ENCODE assay signal across 8 mouse cellular contexts in genomic region chr5:108312224-108313064, GRCm38 (mm10). TPM values are rescaled to one million over a fixed set of nuclear protein-coding genes. Genes with fewer than 3 reads are reported as not detected.
DNase-seq lines count a peak whose midpoint lies in the region; ATAC-seq and TF ChIP-seq lines count a peak whose summit lies in the region.

Gene Pigg, plus strand, starts transcription at chr5:108312609.

- TF ChIP-seq EP300 in MEL (IDR thresholded peaks at IDR 0.05; ENCODE audit: low read depth in 1 of 2, low read length in 2 of 2): 0 out of 4 replicates have a peak, but pooled peaks of 1 of the 2 experiments have one; percentile 25

- under 1% methylated on average over 57 of the region's 57 CpGs for WGBS in cerebellum, adult 2 months
- WGBS in lung, embryonic 16.5 days: under 1% methylated on average over 57 of the region's 57 CpGs

- peak; percentile 82 to 93 for TF ChIP-seq POLR2A in MEL (IDR thresholded peaks at IDR 0.05; ENCODE audit: control insufficient read depth in 1 of 2, insufficient read depth in 1 of 2, low read depth in 1 of 2, low read length in 2 of 2, poor library complexity in 1 of 2)
- peak; percentile 92 for TF ChIP-seq POLR2A in cerebellum, adult 2 months (IDR thresholded peaks at IDR 0.05; ENCODE audit: borderline replicate concordance, insufficient read depth, low read length)

- H3K4me3 ChIP-seq in MEL (ENCODE audit: control insufficient read depth in 1 of 2, insufficient read depth in 1 of 2, low read depth in 2 of 2, low read length in 2 of 2): peak within 1 kb of the TSS; percentile 76 to 87
- H3K4me3 ChIP-seq in cerebellum, adult 2 months (replicated peaks; ENCODE audit: insufficient read depth, low read depth, low read length): peak within 1 kb of the TSS; percentile 88
- peak within 1 kb of the TSS; percentile 87 for H3K4me3 ChIP-seq in lung, embryonic 16.5 days (ENCODE audit: low read length)

- H3K4me1 ChIP-seq in MEL (ENCODE audit: control insufficient read depth in 1 of 2, insufficient read depth in 2 of 2, low read length in 2 of 2): peaks cover 2 to 5% of the 10 kb centered on the region in 2 experiments; a peak in 3 of 4 replicates
- H3K4me1 ChIP-seq in cerebellum, adult 2 months (ENCODE audit: control insufficient read depth, insufficient read depth, low read length): peaks cover 3% of the 10 kb centered on the region; the same call in 1 of the 2 replicates
- peaks cover 5% of the 10 kb centered on the region for H3K4me1 ChIP-seq in lung, embryonic 16.5 days (replicated peaks; ENCODE audit: control insufficient read depth, insufficient read depth, low read length)

- peak within 1 kb of the TSS; percentile 88 for H3K9ac ChIP-seq in MEL (ENCODE audit: control insufficient read depth, low read depth, low read length, poor library complexity, severe bottlenecking)
- peak within 1 kb of the TSS; percentile 93 for H3K9ac ChIP-seq in lung, embryonic 16.5 days (ENCODE audit: low read length)

- TF ChIP-seq CTCF in MEL (IDR thresholded peaks at IDR 0.05 in 2 of 3, conservative IDR thresholded peaks at IDR 0.05 in 1 of 3; ENCODE audit: control insufficient read depth in 1 of 3, insufficient read depth in 1 of 3, low read depth in 2 of 3, low read length in 3 of 3, poor library complexity in 1 of 3, severe bottlenecking in 1 of 3): no peak
- TF ChIP-seq CTCF in cerebellum, adult 2 months (IDR thresholded peaks at IDR 0.05; ENCODE audit: borderline replicate concordance, insufficient read depth, low read depth, low read length): no peak

- ATAC-seq in hematopoietic stem cell, adult 5-6 weeks (replicated peaks in 1 of 2; ENCODE audit: insufficient read depth in 1 of 2, low FRiP score in 2 of 2, low TSS enrichment in 1 of 2, low read depth in 1 of 2, poor library complexity in 2 of 2, severe bottlenecking in 2 of 2): peak; percentile 98 to 99
- ATAC-seq in lung, embryonic 16.5 days (ENCODE audit: low read depth): peak; percentile 99

- H3K79me2 ChIP-seq in MEL (ENCODE audit: control insufficient read depth, insufficient read depth, low read length, poor library complexity): peaks cover 16% of the 10 kb centered on the region

- H3K27ac ChIP-seq in MEL (ENCODE audit: control insufficient read depth, low read depth, low read length): peak within 1 kb of the TSS; percentile 89
- H3K27ac ChIP-seq in cerebellum, adult 2 months (ENCODE audit: insufficient read depth, low read length): peak within 1 kb of the TSS; percentile 76
- peak within 1 kb of the TSS; percentile 82 for H3K27ac ChIP-seq in lung, embryonic 16.5 days (ENCODE audit: low read length)

- DNase-seq in MEL (ENCODE audit: low read depth, low spot score): peak; percentile 95
- DNase-seq in cerebellum, adult 2 months: peak; percentile 94 to 95
- DNase-seq in forelimb bud, embryonic 11.5 days (ENCODE audit: low read depth, low spot score): peak; percentile 79
- peak; percentile 76 for DNase-seq in layer of hippocampus, adult 9-10 months (ENCODE audit: low spot score)
- peak; percentile 89 for DNase-seq in ovary, postnatal 10 days (ENCODE audit: low spot score)
- peak; percentile 71 to 79 for DNase-seq in thymus, postnatal 10 days (ENCODE audit: low spot score in 2 of 2)

- no peaks in the 10 kb centered on the region for H3K9me3 ChIP-seq in MEL (replicated peaks; ENCODE audit: insufficient read depth, low read length)
- H3K9me3 ChIP-seq in lung, embryonic 16.5 days (ENCODE audit: control insufficient read depth, low read length): no peaks in the 10 kb centered on the region

- H3K27me3 ChIP-seq in MEL (ENCODE audit: control insufficient read depth in 1 of 2, insufficient read depth in 2 of 2, low read length in 2 of 2): no peaks in the 10 kb centered on the region
- no peaks in the 10 kb centered on the region for H3K27me3 ChIP-seq in cerebellum, adult 2 months (ENCODE audit: control insufficient read depth, insufficient read depth, low read length)
- no peaks in the 10 kb centered on the region for H3K27me3 ChIP-seq in lung, embryonic 16.5 days (ENCODE audit: control insufficient read depth, insufficient read depth, low read depth, low read length)

- peak within 1 kb of the TSS; percentile 73 for H3K4me2 ChIP-seq in lung, embryonic 16.5 days (ENCODE audit: low read depth, low read length)

- no peak for TF ChIP-seq RAD21 in MEL (IDR thresholded peaks at IDR 0.05; ENCODE audit: low read depth, low read length)

- H3K36me3 ChIP-seq in MEL (ENCODE audit: control insufficient read depth in 1 of 2, insufficient read depth in 2 of 2, low read length in 2 of 2): peaks cover 0 to 13% of the 10 kb centered on the region in 2 experiments; a peak in 2 of 4 replicates
- H3K36me3 ChIP-seq in lung, embryonic 16.5 days (ENCODE audit: control insufficient read depth, insufficient read depth, low read length): no peaks in the 10 kb centered on the region

TF ChIP-seq in MEL, 35 proteins besides CTCF, POLR2A, EP300 and RAD21:
- peak; percentile 95 for TF ChIP-seq SIN3A (IDR thresholded peaks at IDR 0.05; ENCODE audit: low read length)
- peak; percentile 83 for TF ChIP-seq MAZ (IDR thresholded peaks at IDR 0.05; ENCODE audit: low read depth, low read length)
- peak; percentile 87 for TF ChIP-seq POLR2AphosphoS2 (IDR thresholded peaks at IDR 0.05; ENCODE audit: low read length)
- peak; percentile 50 for TF ChIP-seq TBP (IDR thresholded peaks at IDR 0.05; ENCODE audit: low read depth, low read length)
- no peak; the same call in 1 of the 2 replicates for TF ChIP-seq ZC3H11A (IDR thresholded peaks at IDR 0.05; ENCODE audit: low read depth, low read length)
- peak; percentile 57 for TF ChIP-seq ELF1 (IDR thresholded peaks at IDR 0.05; ENCODE audit: low read depth, low read length)
- TF ChIP-seq CHD1 (IDR thresholded peaks at IDR 0.05; ENCODE audit: low read depth, low read length): 0 out of 2 replicates have a peak, but pooled peaks have one; percentile 45
- TF ChIP-seq RCOR1 (IDR thresholded peaks at IDR 0.05; ENCODE audit: low read depth, low read length): no peak
- TF ChIP-seq ETS1 (IDR thresholded peaks at IDR 0.05; ENCODE audit: low read depth, low read length): 0 out of 2 replicates have a peak, but pooled peaks have one; percentile 55
- TF ChIP-seq E2F4 (IDR thresholded peaks at IDR 0.05; ENCODE audit: borderline replicate concordance, low read depth, low read length): peak; percentile 84; the same call in 1 of the 2 replicates
- TF ChIP-seq MAX (IDR thresholded peaks at IDR 0.05; ENCODE audit: low read length): peak; percentile 93
- TF ChIP-seq TAL1 (IDR thresholded peaks at IDR 0.05; ENCODE audit: low read length): no peak
- peak; percentile 65 for TF ChIP-seq TCF12 (IDR thresholded peaks at IDR 0.05; ENCODE audit: low read depth, low read length)
- peak; percentile 96 for TF ChIP-seq NELFE (IDR thresholded peaks at IDR 0.05; ENCODE audit: low read depth, low read length)
- peak; percentile 94 for TF ChIP-seq HCFC1 (IDR thresholded peaks at IDR 0.05; ENCODE audit: low read depth, low read length)
- TF ChIP-seq CHD2 (IDR thresholded peaks at IDR 0.05; ENCODE audit: low read length): no peak
- TF ChIP-seq USF1 (IDR thresholded peaks at IDR 0.05; ENCODE audit: low read depth, low read length): peak; percentile 28; the same call in 1 of the 2 replicates
- TF ChIP-seq POLR2AphosphoS5 (IDR thresholded peaks at IDR 0.05; ENCODE audit: borderline replicate concordance, low read depth, low read length): no peak
- peak; percentile 95 for TF ChIP-seq MYC (IDR thresholded peaks at IDR 0.05; ENCODE audit: low read depth, low read length)
- TF ChIP-seq ZKSCAN1 (IDR thresholded peaks at IDR 0.05; ENCODE audit: low read depth, low read length): no peak
- no peak for TF ChIP-seq MAFK (IDR thresholded peaks at IDR 0.05; ENCODE audit: borderline replicate concordance, low read depth, low read length)
- no peak for TF ChIP-seq SMC3 (IDR thresholded peaks at IDR 0.05; ENCODE audit: low read depth, low read length)
- 0 out of 2 replicates have a peak, but pooled peaks have one; percentile 26 for TF ChIP-seq MYB (IDR thresholded peaks at IDR 0.05; ENCODE audit: low read depth, low read length)
- 0 out of 2 replicates have a peak, but pooled peaks have one; percentile 35 for TF ChIP-seq NRF1 (IDR thresholded peaks at IDR 0.05; ENCODE audit: insufficient read depth, low read depth, low read length, poor library complexity, severe bottlenecking)
- TF ChIP-seq ZMIZ1 (IDR thresholded peaks at IDR 0.05; ENCODE audit: low read depth, low read length): peak; percentile 72; the same call in 1 of the 2 replicates
- peak; percentile 94 for TF ChIP-seq MXI1 (IDR thresholded peaks at IDR 0.05; ENCODE audit: low read depth, low read length)
- peak; percentile 70 for TF ChIP-seq KAT2A (conservative IDR thresholded peaks at IDR 0.05; ENCODE audit: low read depth, low read length)

RNA-seq across cellular contexts. Expression of gene Pigg, which starts in this region (rescaled TPM):
- 8.9 and 11.2 TPM in 2 replicates for total RNA-seq in MEL (2012; rRNA removed)
- polyA plus RNA-seq in MEL (2012; ENCODE audit: insufficient read depth in 1 of 2, insufficient read length in 2 of 2, low read depth in 1 of 2, low replicate concordance in 2 of 2, missing spikeins in 1 of 2): 1 to 10 TPM in 1 of 2 experiments, not detected in 1; 6.7 TPM
- 8.9 and 9.3 TPM in 2 replicates for polyA plus RNA-seq in cerebellum, adult 2 months (2012; rRNA removed)
- total RNA-seq in hematopoietic stem cell, adult 5-6 weeks (2017): 6.5 and 7.9 TPM in 2 replicates
- 7.0 and 7.4 TPM in 2 replicates for polyA plus RNA-seq in lung, embryonic 16.5 days (2015; fragmentation: Nextera tagmentation; extraction: Ambion mirVana)

Comparison
In these comparisons a context has a peak if more than half of its experiments do, and no peak if none do; other contexts are left out.
1. Peak in every context shown above with its lines: DNase-seq, ATAC-seq, H3K4me3 ChIP-seq and H3K27ac ChIP-seq.